Mouse (Mus musculus) kidney, adult 9 months (tissue): ENCODE data around the gene Taf12.
A peak's percentile ranks its signal among the peaks of the same experiment; 100 is the strongest.

ENCODE experiments used
- DNase-seq: peaks from one replicate; pipeline ENCODE4 v3.0.0; 2022

Gene Taf12

GRCm38 (mm10) chr4:132315711-132316110 lies 41.5 kb downstream of the Taf12 start:
- peak; percentile 58 for DNase-seq

- DNase-seq: no peak
These were observed 52.3 kb downstream of the Taf12 start for GRCm38 (mm10) chr4:132326481-132326880.

- DNase-seq: no peak
These were observed 54.3 kb downstream of the Taf12 start for GRCm38 (mm10) chr4:132328391-132328982.

- peak; percentile 92 for DNase-seq
These were observed 55.1 kb downstream of the Taf12 start, which contains the start of gene Trnau1ap for GRCm38 (mm10) chr4:132329115-132329834. Trnau1ap (minus strand) TSS chr4:132329538.

- no peak for DNase-seq
These were observed 55.7 kb downstream of the Taf12 start for GRCm38 (mm10) chr4:132329835-132330354.

GRCm38 (mm10) chr4:132331960-132332359 lies 57.8 kb downstream of the Taf12 start:
- DNase-seq: no peak

GRCm38 (mm10) chr4:132332880-132333279 lies 58.7 kb downstream of the Taf12 start:
- DNase-seq: peak; percentile 61

GRCm38 (mm10) chr4:132338943-132339342 lies 64.8 kb downstream of the Taf12 start:
- DNase-seq: peak; percentile 85

GRCm38 (mm10) chr4:132341451-132341850 lies 67.3 kb downstream of the Taf12 start:
- DNase-seq: no peak

GRCm38 (mm10) chr4:132344403-132345134 lies 70.4 kb downstream of the Taf12 start:
- DNase-seq: no peak
